Mouse (Mus musculus) A20 (cell line): ENCODE data around the gene Paqr7.
"Not testable (repeated sequence)": the region's sequence is repeated elsewhere in the genome, so short reads cannot be mapped to it uniquely, and the experiment has no call there.

Experiments
- DNase-seq: peaks from one replicate; pipeline ENCODE4 v3.0.0-alpha.2; 2011; ENCODE audit warnings: low read depth, low spot score

Gene Paqr7

GRCm38 (mm10) chr4:134471469-134471868, 25.0 kb upstream of the Paqr7 start:
- peak; percentile 47 for DNase-seq

- DNase-seq, result no peak
Measured at GRCm38 (mm10) chr4:134473764-134474163, 22.7 kb upstream of the Paqr7 start.

GRCm38 (mm10) chr4:134474240-134474639, 22.3 kb upstream of the Paqr7 start:
- no peak for DNase-seq

GRCm38 (mm10) chr4:134476899-134477298, 19.6 kb upstream of the Paqr7 start:
- no peak for DNase-seq

GRCm38 (mm10) chr4:134478031-134478430, 18.5 kb upstream of the Paqr7 start:
- DNase-seq, result peak; percentile 89

- DNase-seq, result no peak
Measured at GRCm38 (mm10) chr4:134479839-134480238, 16.7 kb upstream of the Paqr7 start.

- DNase-seq, result peak; percentile 77
Measured at GRCm38 (mm10) chr4:134480864-134481263, 15.6 kb upstream of the Paqr7 start.

GRCm38 (mm10) chr4:134481270-134481669, 15.2 kb upstream of the Paqr7 start:
- DNase-seq, result no peak

GRCm38 (mm10) chr4:134482442-134482841, 14.1 kb upstream of the Paqr7 start:
- DNase-seq, result no peak

GRCm38 (mm10) chr4:134483078-134483688, 13.3 kb upstream of the Paqr7 start:
- DNase-seq, result no peak

GRCm38 (mm10) chr4:134483696-134484095, 12.8 kb upstream of the Paqr7 start:
- DNase-seq, result no peak

GRCm38 (mm10) chr4:134484231-134484630, 12.3 kb upstream of the Paqr7 start:
- no peak for DNase-seq

GRCm38 (mm10) chr4:134485151-134485900, 11.2 kb upstream of the Paqr7 start:
- no peak for DNase-seq

- DNase-seq, result no peak
Measured at GRCm38 (mm10) chr4:134488211-134488610, 8.3 kb upstream of the Paqr7 start.

- DNase-seq, result no peak
Measured at GRCm38 (mm10) chr4:134489986-134490665, 6.4 kb upstream of the Paqr7 start.

- no peak for DNase-seq
Measured at GRCm38 (mm10) chr4:134491716-134492115, 4.8 kb upstream of the Paqr7 start.

GRCm38 (mm10) chr4:134494161-134494560, 2.3 kb upstream of the Paqr7 start:
- DNase-seq, result not testable (repeated sequence)

- DNase-seq, result no peak
Measured at GRCm38 (mm10) chr4:134494780-134495545, 1.5 kb upstream of the Paqr7 start.

GRCm38 (mm10) chr4:134495546-134495923, 962 bp upstream of the Paqr7 start:
- no peak for DNase-seq

- no peak for DNase-seq
Measured at GRCm38 (mm10) chr4:134497223-134497622, 726 bp downstream of the Paqr7 start.

GRCm38 (mm10) chr4:134497986-134498731, 1.7 kb downstream of the Paqr7 start:
- DNase-seq, result no peak
